Mouse (Mus musculus) heart, adult 2 months (tissue): ENCODE data around the gene Ccdc175. TPM values are rescaled to one million over a fixed set of nuclear protein-coding genes. Genes with fewer than 3 reads are reported as not detected.

Experiments used
- DNase-seq, 2 experiments: peaks; one replicate each; pipeline ENCODE4 v3.0.0; 2021
- H3K27ac ChIP-seq: fragments of 200-600 bp; 2 replicates; pipeline ENCODE4 v1.8.1; 2022
- H3K27me3 ChIP-seq: fragments of 200-500 bp; 2 replicates; pipeline ENCODE4 v1.6.1; 2012; ENCODE audit warnings: mild to moderate bottlenecking, low read length, inconsistent platforms, mixed read lengths; ENCODE audit not compliant: control insufficient read depth, insufficient read depth
- H3K36me3 ChIP-seq: fragments of 200-500 bp; 2 replicates; pipeline ENCODE4 v1.6.1; 2012; ENCODE audit warnings: low read length, inconsistent platforms; ENCODE audit not compliant: control insufficient read depth, insufficient read depth
- H3K4me1 ChIP-seq: fragments of 200-500 bp; 2 replicates; pipeline ENCODE4 v1.6.1; 2011; ENCODE audit warnings: low read length; ENCODE audit not compliant: control insufficient read depth, insufficient read depth
- H3K4me3 ChIP-seq: fragments of 200-600 bp; 2 replicates; pipeline ENCODE4 v1.8.1; 2022
- H3K79me2 ChIP-seq: fragments of 200-500 bp; replicated peaks from 2 replicates; pipeline ENCODE4 v1.6.1; 2012; ENCODE audit warnings: mild to moderate bottlenecking, inconsistent platforms, low read length, moderate library complexity, mixed read lengths; ENCODE audit not compliant: control insufficient read depth, insufficient read depth
- H3K9ac ChIP-seq: fragments of 200-500 bp; 2 replicates; pipeline ENCODE4 v1.6.1; 2012; ENCODE audit warnings: low read depth, mild to moderate bottlenecking, control low read depth, inconsistent platforms, low read length, mixed read lengths
- CTCF ChIP-seq: fragments of 200-600 bp; IDR thresholded peaks from 2 replicates; pipeline ENCODE4 v1.8.1; 2022; ENCODE audit warnings: antibody characterized with exemption, mild to moderate bottlenecking, moderate library complexity
- EP300 ChIP-seq: fragments of 200-500 bp; IDR thresholded peaks from 2 replicates; pipeline ENCODE4 v1.6.1; 2011; ENCODE audit warnings: low read depth, low read length, control low read depth; ENCODE audit not compliant: insufficient read depth
- POLR2A ChIP-seq: fragments of 200-500 bp; IDR thresholded peaks from 2 replicates; pipeline ENCODE4 v1.6.1; 2011; ENCODE audit warnings: mild to moderate bottlenecking, low read depth, low read length, control low read depth; ENCODE audit not compliant: insufficient read depth
- WGBS: fragments of 180-500 bp; shearing (Covaris S2); methylation state at CpG from one replicate; pipeline ENCODE4 v1.1.7; 2018; 5-methylcytosine and 5-hydroxymethylcytosine counted together
- intact Hi-C: fragments of 180-260 bp; cut with DNase I; formaldehyde crosslinking; loops from one replicate; pipeline ENCODE4 v1.15.1; 2025
- polyA plus RNA-seq: library from polyadenylated mRNA; depleted of rRNA; stranded (reverse); fragments of >200 nt; gene quantifications from 2 replicates; pipeline ENCODE4 v1.2.3, GENCODE M21; 2012
- total RNA-seq, 2 experiments: library from RNA; stranded (reverse); gene quantifications; 2 replicates each; pipeline ENCODE4 v1.2.3; 2021

The Ccdc175 gene
- total and polyA plus RNA-seq, 3 experiments: not detected

DNA sequence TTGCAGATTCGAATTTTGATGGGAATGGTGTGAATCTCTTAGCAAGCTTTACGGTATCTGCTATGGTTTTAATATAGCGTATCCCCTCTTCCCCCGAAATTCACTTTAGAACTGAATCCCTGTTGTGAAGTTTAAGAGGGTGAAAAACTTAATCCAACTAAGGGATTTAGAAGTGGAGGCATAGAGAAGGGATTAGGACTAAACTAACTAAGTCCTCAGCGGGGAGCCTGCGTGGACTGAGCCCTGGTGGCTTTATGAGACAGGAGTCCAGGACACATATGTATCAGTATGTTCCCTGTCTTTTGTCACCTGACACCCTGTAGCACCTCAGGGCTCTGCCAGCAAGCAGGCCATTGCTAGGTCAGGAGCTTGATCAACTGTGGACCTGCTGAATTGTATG, 42.9 kb upstream of the Ccdc175 start:
- Histone ChIP-seq H3K4me3 (no peak overlapping the region), H3K4me1 (no peaks in the 10 kb centered on the region), H3K27me3 (no peaks in the 10 kb centered on the region), H3K79me2 (no peaks in the 10 kb centered on the region), H3K27ac (no peak overlapping the region), H3K36me3 (no peaks in the 10 kb centered on the region), H3K9ac (no peak overlapping the region)
- intact Hi-C loops: no loop called here
- DNase-seq: no peak
- WGBS: 83% methylated on average over 6 of the region's 6 CpGs
- TF ChIP-seq POLR2A (no peak), EP300 (no peak), CTCF (no peak)

DNA sequence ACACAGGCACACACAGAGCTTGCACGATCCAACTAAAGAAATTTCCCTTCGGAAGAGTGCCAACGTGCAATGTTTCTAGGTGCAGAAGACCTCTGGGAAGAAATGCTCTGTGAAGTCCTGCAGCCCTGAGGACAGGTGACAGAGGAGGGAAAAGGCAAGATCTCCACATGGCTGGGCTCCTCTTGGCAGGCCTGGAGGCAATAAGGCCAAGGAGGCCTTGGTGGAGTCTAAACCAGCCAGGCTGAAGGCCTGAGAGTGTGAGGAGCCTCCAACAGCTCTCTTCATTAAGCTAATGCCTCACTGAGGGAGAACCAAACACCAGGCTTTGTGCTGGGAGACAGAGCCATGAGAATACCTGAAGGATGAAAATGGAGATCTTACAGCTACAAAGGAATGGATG, 40.5 kb upstream of the Ccdc175 start:
- Histone ChIP-seq H3K4me3 (no peak overlapping the region), H3K27me3 (no peaks in the 10 kb centered on the region), H3K36me3 (no peaks in the 10 kb centered on the region), H3K9ac (no peak overlapping the region), H3K4me1 (no peaks in the 10 kb centered on the region), H3K79me2 (no peaks in the 10 kb centered on the region), H3K27ac (no peak overlapping the region)
- intact Hi-C loops: no loop called here
- no peak for DNase-seq
- no peak for TF ChIP-seq CTCF
- TF ChIP-seq EP300: no peak
- no peak for TF ChIP-seq POLR2A
- WGBS: 86% methylated on average over 3 of the region's 3 CpGs

GRCm38 (mm10) chr12:72223557-72224102, 38.8 kb upstream of the Ccdc175 start:
- 92% methylated on average over 16 of the region's 16 CpGs for WGBS
- Histone ChIP-seq H3K79me2 (no peaks in the 10 kb centered on the region), H3K4me3 (no peak overlapping the region), H3K27ac (no peak overlapping the region), H3K4me1 (no peaks in the 10 kb centered on the region), H3K9ac (no peak overlapping the region), H3K27me3 (no peaks in the 10 kb centered on the region), H3K36me3 (no peaks in the 10 kb centered on the region)
- intact Hi-C loops: no loop called here
- DNase-seq: no peak
- no peak for TF ChIP-seq EP300
- TF ChIP-seq POLR2A: no peak
- no peak for TF ChIP-seq CTCF

- peak; percentile 52 to 54 for DNase-seq
- H3K4me1 ChIP-seq: 0 out of 2 replicates have a peak, but pooled peaks cover 3% of the 10 kb centered on the region
- H3K9ac ChIP-seq: no peak overlapping the region
- TF ChIP-seq CTCF (no peak), POLR2A (peak; percentile 65), EP300 (peak; percentile 59)
- H3K4me3 ChIP-seq: peak overlapping the region; percentile 43
- intact Hi-C loops: loop anchor here (5.0 kb wide), 1 partner anchor 224 kb away; no protein-coding TSS in a partner anchor
- no peaks in the 10 kb centered on the region for H3K36me3 ChIP-seq
- H3K27me3 ChIP-seq: no peaks in the 10 kb centered on the region
- 21% methylated on average over 5 of the region's 5 CpGs for WGBS
- H3K27ac ChIP-seq: peak overlapping the region; percentile 87
- H3K79me2 ChIP-seq: no peaks in the 10 kb centered on the region
Measured at GRCm38 (mm10) chr12:72213554-72213953, 28.7 kb upstream of the Ccdc175 start.

- Histone ChIP-seq H3K27ac (no peak overlapping the region), H3K4me3 (no peak overlapping the region), H3K36me3 (no peaks in the 10 kb centered on the region), H3K27me3 (no peaks in the 10 kb centered on the region), H3K4me1 (peaks cover 3% of the 10 kb centered on the region; the same call in 1 of the 2 replicates), H3K9ac (no peak overlapping the region), H3K79me2 (no peaks in the 10 kb centered on the region)
- 85% methylated on average over 3 of the region's 3 CpGs for WGBS
- intact Hi-C loops: no loop called here
- TF ChIP-seq POLR2A: no peak
- no peak for TF ChIP-seq EP300
- no peak for TF ChIP-seq CTCF
- DNase-seq: no peak
Measured at GRCm38 (mm10) chr12:72200828-72201227, 16.0 kb upstream of the Ccdc175 start.

DNA sequence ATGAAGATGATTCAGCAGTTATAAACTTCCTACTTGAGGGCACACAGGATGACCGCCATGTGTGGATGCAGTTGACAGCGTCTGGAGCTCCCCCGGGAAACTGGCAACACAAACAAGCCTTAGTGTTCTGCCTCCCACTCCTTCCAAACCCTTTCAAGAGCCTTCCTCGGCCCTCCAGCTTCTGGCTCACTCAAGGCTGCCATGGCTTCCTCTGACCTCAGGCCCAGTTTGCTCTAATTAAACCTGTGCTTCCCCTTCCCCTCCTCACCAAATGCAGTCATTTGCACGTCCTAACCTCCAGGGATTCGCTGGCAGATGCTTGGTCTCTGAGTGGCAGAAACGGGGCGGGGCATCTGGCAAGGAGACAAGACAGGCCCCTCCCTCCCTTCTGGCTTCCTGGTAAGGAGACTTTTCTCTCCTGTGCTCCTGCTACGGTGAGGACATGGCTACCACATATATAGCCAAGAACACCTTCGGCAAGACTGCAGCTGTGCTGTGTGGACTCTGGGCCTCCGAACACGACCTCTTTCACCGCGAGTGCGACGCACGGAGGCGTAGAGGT, 13.2 kb upstream of the Ccdc175 start:
- H3K36me3 ChIP-seq: no peaks in the 10 kb centered on the region
- H3K27me3 ChIP-seq: no peaks in the 10 kb centered on the region
- intact Hi-C loops: no loop called here
- peak overlapping the region; percentile 10; the same call in 1 of the 2 replicates for H3K9ac ChIP-seq
- peaks cover 3% of the 10 kb centered on the region; the same call in 1 of the 2 replicates for H3K4me1 ChIP-seq
- WGBS: 42% methylated on average over 18 of the region's 18 CpGs
- H3K27ac ChIP-seq: peak overlapping the region; percentile 52
- no peaks in the 10 kb centered on the region for H3K79me2 ChIP-seq
- no peak for TF ChIP-seq EP300
- no peak for TF ChIP-seq POLR2A
- no peak for TF ChIP-seq CTCF
- DNase-seq: peak; percentile 38 to 46
- H3K4me3 ChIP-seq: no peak overlapping the region
